Mouse (Mus musculus): ENCODE measurements at regions not wholly inside any gene's neighbourhood (a gene's known extent, or its start where the extent isn't known, plus 50 kb on each side); places are given as distances from the start of the nearest gene placed in this dataset.
"Not testable (repeated sequence)": the region's sequence is repeated elsewhere in the genome, so short reads cannot be mapped to it uniquely, and the experiment has no call there.

DNA sequence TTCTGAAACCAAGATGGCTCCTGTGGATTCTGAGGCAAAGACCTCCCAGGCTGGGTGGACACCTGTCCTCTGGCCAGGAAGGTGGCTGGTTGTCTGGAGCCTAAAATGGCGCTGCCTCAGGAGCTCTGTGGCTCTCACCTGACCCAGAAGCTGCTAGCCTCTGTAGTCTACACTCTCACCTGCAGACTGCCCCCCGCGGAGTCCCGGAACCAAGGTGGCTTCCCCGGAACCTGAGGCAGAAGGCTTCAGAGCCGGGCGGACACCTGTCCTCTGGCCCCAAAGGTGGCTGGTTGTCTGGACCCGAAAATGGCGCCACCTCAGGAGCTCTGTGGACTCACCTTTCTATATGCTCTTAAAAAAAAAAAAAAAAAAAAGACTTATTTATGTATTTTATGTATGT lies 481.2 kb upstream of the Brinp1 start:
- DNase-seq (ENCODE audit: low spot score), result no peak

DNA sequence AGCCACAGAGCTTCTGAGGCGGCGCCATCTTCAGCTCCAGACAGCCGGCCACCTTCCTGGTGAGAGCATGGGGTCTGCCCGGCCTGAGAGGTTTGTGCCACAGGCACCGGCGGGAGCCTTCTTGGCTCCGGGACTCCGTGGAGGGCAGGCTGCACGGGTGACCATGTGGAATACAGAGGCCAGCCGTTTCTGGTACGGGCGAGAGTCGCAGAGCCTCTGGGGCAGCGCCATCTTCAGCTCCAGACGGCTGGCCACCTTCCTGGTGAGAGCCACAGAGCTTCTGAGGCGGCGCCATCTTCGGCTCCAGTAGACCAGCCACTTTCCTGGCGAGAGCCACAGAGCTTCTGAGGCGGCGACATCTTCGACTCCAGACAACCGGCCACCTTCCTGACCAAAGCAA lies 456.2 kb upstream of the Brinp1 start:
- DNase-seq (ENCODE audit: low spot score), result not testable (repeated sequence)

DNA sequence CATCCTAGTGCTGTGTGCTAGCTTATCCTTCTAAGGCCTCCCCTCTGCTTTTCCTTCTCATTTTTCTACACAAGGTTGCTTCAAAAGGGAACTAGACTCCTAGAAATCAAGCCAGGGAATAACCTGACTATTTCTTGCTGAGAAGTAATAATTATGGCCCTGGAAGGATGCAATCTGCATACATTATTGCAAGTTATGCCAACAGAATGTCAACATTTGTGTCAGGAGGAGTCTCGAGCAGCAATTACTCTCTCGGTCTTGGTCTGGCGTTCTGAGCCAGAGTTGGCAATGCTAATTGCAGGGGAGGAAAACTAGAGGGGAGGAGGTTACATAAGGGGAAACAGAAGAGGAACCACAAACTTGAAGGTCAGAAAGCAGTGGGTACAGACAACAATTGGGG lies 441.3 kb upstream of the Brinp1 start:
- DNase-seq (ENCODE audit: low spot score), result no peak

DNA sequence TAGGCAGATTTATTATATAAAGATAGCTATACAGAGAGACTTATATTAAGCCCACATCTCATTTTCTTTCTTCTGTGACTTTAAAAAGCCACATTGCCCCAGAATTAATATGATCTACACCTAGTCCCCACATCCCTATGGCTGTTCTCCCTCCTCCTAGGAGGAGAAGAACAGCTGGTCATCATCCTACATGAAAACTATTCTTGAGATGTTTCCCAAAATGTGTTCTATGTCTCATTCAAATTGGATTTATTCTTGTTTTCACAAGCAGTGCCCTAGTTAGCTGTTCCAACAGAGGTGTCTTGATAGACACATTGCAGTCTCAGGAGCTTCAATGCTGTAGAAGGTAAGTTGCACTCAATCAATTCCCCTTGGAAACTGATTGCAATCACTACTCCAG lies 429.1 kb upstream of the Brinp1 start:
- no peak for DNase-seq (ENCODE audit: low spot score)

DNA sequence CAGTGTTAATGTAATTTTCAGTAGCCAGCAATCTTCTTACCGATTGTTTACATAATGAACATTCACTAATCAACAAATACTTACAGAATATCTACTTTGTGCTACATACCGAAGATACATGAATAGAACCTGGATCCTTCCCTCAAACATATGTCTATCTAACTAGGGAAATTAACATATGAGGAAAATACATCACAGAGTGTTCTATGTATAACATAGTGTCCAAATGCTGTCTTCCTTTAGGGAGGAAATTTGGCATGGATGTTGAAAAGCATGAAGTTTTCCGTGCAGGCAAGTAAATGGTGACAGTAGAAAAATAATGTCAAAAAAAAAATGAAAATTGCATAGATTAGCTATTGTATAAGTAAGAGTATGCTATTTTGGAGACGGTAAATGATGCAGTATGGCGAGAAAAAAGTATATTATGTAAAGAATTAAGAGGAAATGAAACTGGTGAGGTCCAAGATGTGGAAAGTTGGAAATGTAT lies 392.8 kb upstream of the Brinp1 start:
- DNase-seq (ENCODE audit: low spot score), result no peak

DNA sequence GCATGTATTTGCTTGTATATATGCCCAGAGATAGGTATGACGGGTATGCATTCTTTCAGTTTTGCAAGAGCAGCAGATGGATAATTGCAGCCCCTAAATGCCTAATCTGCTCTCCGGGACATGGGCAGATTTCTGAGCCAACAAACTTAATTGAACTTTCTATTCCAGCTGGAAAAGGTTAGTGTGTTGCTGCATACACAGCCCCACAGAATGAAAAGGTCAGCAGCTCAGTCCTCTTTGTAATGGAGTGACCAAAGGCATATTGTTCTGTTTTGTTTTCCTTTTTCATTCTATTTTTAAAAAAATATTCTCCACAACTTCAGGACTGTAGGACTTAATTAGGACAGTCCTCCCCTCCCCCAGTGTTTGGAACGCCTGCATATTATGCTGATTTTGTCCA lies 373.4 kb upstream of the Brinp1 start:
- DNase-seq (ENCODE audit: low spot score), result no peak
